Mouse (Mus musculus): ENCODE data around the gene Dcps. TPM values are rescaled to one million over a fixed set of nuclear protein-coding genes. Genes with fewer than 3 reads are reported as not detected.

Gene Dcps
- polyA plus RNA-seq, 1 experiment from 2014 or later, result 92.0 TPM

DNA sequence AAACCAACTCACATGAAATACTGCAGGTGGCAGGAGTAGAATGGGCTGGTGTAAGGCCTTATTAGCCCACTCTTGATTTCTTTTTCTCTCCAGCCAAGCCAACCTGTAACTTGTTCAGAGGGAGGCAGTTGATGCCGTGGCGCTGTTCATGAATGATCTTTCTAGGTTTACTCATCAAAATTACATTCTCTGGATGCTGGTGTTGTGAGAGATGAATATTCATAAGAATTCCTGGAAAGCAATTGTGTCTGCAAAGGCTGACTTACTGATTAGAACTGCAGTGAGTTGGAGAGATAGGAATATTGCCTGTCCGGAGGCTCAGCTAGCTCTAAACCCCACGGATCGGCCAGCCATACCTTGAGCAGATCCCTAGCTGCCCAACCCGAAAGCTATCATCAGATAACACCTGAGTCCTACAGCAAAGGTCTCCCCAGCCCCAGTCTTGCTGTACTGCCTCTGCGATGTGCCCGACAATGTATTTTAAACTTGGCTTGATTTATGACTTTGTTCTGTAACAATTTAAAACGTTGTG lies 24.7 kb upstream of the Dcps start:
- DNase-seq (ENCODE audit: low spot score) (no peak), ATAC-seq (ENCODE audit: insufficient read depth, low FRiP score, low TSS enrichment) (no peak)
- no peaks in the 10 kb centered on the region for H3K27me3 ChIP-seq (ENCODE audit: control insufficient read depth, insufficient read depth, low read length)
- no peaks in the 10 kb centered on the region; the same call in 1 of the 2 replicates for H3K4me1 ChIP-seq (ENCODE audit: control insufficient read depth, insufficient read depth, low read length)
- H3K36me3 ChIP-seq (ENCODE audit: control insufficient read depth, insufficient read depth, low read length), result peaks cover 2% of the 10 kb centered on the region; the same call in 1 of the 2 replicates
- H3K4me2 ChIP-seq (ENCODE audit: low read depth), result peak overlapping the region; percentile 66
- WGBS, result 67% methylated on average over 9 of the region's 9 CpGs
- peak overlapping the region; percentile 63 for H3K4me3 ChIP-seq (ENCODE audit: low read depth, low read length)
- no peak overlapping the region for H3K27ac ChIP-seq (ENCODE audit: low read depth, low read length)
- no peaks in the 10 kb centered on the region for H3K9me3 ChIP-seq (ENCODE audit: control insufficient read depth, low read length)
- peak overlapping the region; percentile 84 for H3K9ac ChIP-seq (ENCODE audit: low read length)

DNA sequence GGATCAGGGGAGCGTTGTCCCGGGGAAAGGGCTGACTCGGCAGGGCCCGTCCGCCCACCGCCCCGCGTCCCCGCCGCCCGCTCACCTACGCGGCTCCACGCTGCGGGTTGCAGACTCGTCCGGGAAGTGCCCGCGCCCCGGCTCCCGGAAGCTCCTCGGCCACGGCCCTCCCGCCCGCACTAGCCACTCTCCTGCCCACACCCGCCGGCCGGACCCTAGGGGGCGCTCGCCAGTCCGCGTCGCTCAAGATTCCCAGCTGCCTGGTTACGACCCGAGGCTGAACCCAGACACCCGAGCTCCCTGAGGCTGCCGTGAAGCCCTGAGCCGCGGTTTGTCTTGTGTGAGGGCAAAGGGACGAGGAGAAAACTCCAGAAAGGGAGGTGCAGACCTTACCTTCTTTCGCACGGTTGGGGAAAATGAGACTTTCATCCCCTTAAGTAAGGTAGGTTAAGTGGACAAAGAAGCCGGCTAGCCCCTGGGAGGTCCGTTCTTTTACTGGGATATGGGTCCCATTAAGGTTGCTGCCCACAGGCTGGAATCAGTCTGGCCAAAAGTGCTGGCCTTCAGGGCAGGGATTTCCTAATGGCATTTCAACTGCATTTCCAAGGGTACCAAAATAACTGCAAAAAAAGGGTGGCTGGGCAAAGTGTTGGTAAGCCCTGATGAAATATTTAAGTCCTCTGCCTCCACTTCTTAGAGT lies 24.1 kb upstream of the Dcps start, which contains the start of the genes Srpr and Tirap:
Gene Srpr (plus strand): TSS at position 404 of the 700 bp plus-strand sequence.
Gene Tirap (minus strand): TSS at position 520 of the 700 bp plus-strand sequence.
- Histone ChIP-seq H3K27ac (ENCODE audit: low read depth, low read length) (peak within 1 kb of the TSS; percentile 29; the same call in 1 of the 2 replicates), H3K4me2 (ENCODE audit: low read depth) (peak within 1 kb of the TSS; percentile 66)
- WGBS, result under 1% methylated on average over 26 of the region's 44 CpGs

DNA sequence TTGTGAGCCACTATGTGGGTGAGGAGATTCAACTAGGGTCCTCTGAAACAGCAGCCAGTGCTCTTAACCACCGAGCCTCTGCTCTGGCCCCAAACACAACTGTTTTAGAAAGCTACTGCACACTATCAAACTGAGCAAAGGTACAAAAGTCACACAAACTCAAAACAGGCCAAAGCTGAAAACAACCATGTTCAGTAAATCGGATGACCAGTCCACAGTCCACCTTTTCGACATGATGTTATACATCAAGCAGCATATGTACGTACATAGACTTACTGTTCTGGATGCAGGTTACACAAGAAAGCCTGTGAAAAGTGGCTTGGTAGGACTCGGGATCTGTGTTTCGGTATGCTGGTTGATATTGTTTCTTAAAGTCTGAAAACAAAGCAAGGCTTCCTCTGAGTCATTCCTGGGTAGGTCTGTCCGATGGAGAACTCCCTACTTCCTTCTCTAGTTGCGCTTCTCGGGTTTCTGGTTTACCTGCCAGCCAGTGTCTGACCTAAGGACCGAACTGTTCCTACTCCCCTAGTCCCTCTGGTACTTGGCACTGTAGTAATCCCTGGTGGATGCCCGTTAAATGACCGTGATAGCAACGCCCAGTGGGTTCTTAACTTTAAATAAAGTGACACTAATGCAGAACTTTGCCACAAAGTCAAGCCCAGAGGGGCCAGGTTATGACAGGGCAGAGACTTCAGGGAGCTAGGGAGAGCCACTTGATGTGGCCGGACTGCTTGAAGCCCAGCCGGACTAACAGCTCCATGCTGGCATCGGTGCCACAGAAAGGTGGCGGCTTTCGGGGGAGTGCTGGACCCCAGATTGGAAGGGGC lies 23.3 kb upstream of the Dcps start:
- no peak for DNase-seq (ENCODE audit: low spot score)
- ATAC-seq (ENCODE audit: insufficient read depth, low FRiP score, low TSS enrichment), result peak; percentile 20
- H3K9me3 ChIP-seq (ENCODE audit: control insufficient read depth, low read length), result no peaks in the 10 kb centered on the region
- WGBS, result 28% methylated on average over 18 of the region's 18 CpGs
- peak overlapping the region; percentile 63 for H3K4me3 ChIP-seq (ENCODE audit: low read depth, low read length)
- no peak overlapping the region; the same call in 1 of the 2 replicates for H3K27ac ChIP-seq (ENCODE audit: low read depth, low read length)
- H3K36me3 ChIP-seq (ENCODE audit: control insufficient read depth, insufficient read depth, low read length), result no peaks in the 10 kb centered on the region
- no peaks in the 10 kb centered on the region; the same call in 1 of the 2 replicates for H3K4me1 ChIP-seq (ENCODE audit: control insufficient read depth, insufficient read depth, low read length)
- H3K4me2 ChIP-seq (ENCODE audit: low read depth), result peak overlapping the region; percentile 66
- H3K27me3 ChIP-seq (ENCODE audit: control insufficient read depth, insufficient read depth, low read length), result no peaks in the 10 kb centered on the region
- H3K9ac ChIP-seq (ENCODE audit: low read length), result peak overlapping the region; percentile 84

More for the DNA sequence above, 24.1 kb upstream of the Dcps start, which contains the start of the genes Srpr and Tirap:
- H3K9ac ChIP-seq (ENCODE audit: low read length), result peak within 1 kb of the TSS; percentile 84
- H3K27me3 ChIP-seq (ENCODE audit: control insufficient read depth, insufficient read depth, low read length), result no peaks in the 10 kb centered on the region
- ATAC-seq (ENCODE audit: insufficient read depth, low FRiP score, low TSS enrichment), result peak; percentile 96
- peak within 1 kb of the TSS; percentile 63 for H3K4me3 ChIP-seq (ENCODE audit: low read depth, low read length)
- no peaks in the 10 kb centered on the region; the same call in 1 of the 2 replicates for H3K4me1 ChIP-seq (ENCODE audit: control insufficient read depth, insufficient read depth, low read length)
- H3K9me3 ChIP-seq (ENCODE audit: control insufficient read depth, low read length), result no peaks in the 10 kb centered on the region
- peak; percentile 94 for DNase-seq (ENCODE audit: low spot score)
- H3K36me3 ChIP-seq (ENCODE audit: control insufficient read depth, insufficient read depth, low read length), result peaks cover 2% of the 10 kb centered on the region; the same call in 1 of the 2 replicates

GRCm38 (mm10) chr9:35198351-35198750 lies 22.5 kb upstream of the Dcps start:
- Histone ChIP-seq H3K4me3 (ENCODE audit: low read depth, low read length) (no peak overlapping the region), H3K27me3 (ENCODE audit: control insufficient read depth, insufficient read depth, low read length) (no peaks in the 10 kb centered on the region), H3K9me3 (ENCODE audit: control insufficient read depth, low read length) (no peaks in the 10 kb centered on the region), H3K36me3 (ENCODE audit: control insufficient read depth, insufficient read depth, low read length) (no peaks in the 10 kb centered on the region), H3K27ac (ENCODE audit: low read depth, low read length) (no peak overlapping the region), H3K9ac (ENCODE audit: low read length) (no peak overlapping the region), H3K4me1 (ENCODE audit: control insufficient read depth, insufficient read depth, low read length) (no peaks in the 10 kb centered on the region; the same call in 1 of the 2 replicates), H3K4me2 (ENCODE audit: low read depth) (no peak overlapping the region)
- WGBS, result 80% methylated on average over 10 of the region's 10 CpGs
- no peak for ATAC-seq (ENCODE audit: insufficient read depth, low FRiP score, low TSS enrichment)
- no peak for DNase-seq (ENCODE audit: low spot score)

DNA sequence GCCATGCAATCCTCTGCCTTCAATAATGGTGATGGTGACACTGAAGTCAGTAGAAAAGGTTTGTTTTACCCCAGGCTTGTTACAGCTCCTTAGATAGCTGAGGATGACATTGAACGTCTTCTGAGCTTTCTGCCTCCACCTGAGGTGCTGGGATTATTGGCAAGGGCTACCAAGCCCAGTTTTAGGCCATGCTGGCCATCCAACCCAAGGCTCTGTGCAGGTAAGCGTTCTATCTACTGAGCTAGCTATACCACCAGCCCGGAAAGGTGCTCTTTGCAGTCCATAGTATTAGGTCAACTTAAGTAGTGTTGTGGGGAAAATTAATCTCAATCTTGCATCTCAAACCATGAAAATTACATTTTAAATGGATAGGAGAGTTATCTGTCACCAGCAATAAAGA lies 21.8 kb upstream of the Dcps start:
- no peak overlapping the region for H3K4me2 ChIP-seq (ENCODE audit: low read depth)
- H3K27ac ChIP-seq (ENCODE audit: low read depth, low read length), result no peak overlapping the region
- H3K4me1 ChIP-seq (ENCODE audit: control insufficient read depth, insufficient read depth, low read length), result no peaks in the 10 kb centered on the region; the same call in 1 of the 2 replicates
- ATAC-seq (ENCODE audit: insufficient read depth, low FRiP score, low TSS enrichment) (no peak), DNase-seq (ENCODE audit: low spot score) (no peak)
- no peaks in the 10 kb centered on the region for H3K9me3 ChIP-seq (ENCODE audit: control insufficient read depth, low read length)
- no peaks in the 10 kb centered on the region for H3K27me3 ChIP-seq (ENCODE audit: control insufficient read depth, insufficient read depth, low read length)
- no peak overlapping the region for H3K9ac ChIP-seq (ENCODE audit: low read length)
- H3K36me3 ChIP-seq (ENCODE audit: control insufficient read depth, insufficient read depth, low read length), result no peaks in the 10 kb centered on the region
- H3K4me3 ChIP-seq (ENCODE audit: low read depth, low read length), result no peak overlapping the region
- 87% methylated on average over 3 of the region's 3 CpGs for WGBS

DNA sequence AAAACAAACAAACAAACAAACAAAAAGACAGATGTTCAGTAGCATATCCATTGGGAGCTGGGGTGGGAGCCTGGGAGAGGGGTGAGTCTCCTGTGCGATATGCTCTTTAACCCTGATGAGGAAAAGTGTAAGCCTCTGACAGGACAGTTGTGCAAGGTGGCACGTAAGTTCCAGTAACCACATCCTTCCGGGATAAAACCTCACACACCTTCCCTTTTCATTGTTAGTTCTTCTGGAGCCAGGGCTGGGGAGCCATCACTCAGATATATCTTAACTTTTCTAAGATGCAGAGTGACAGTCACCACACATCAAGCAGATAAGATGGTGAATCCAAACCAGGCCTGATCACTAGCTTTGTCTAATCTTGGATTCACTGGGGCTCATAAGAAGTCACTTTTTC lies 18.2 kb upstream of the Dcps start:
- ATAC-seq (ENCODE audit: insufficient read depth, low FRiP score, low TSS enrichment), result no peak

GRCm38 (mm10) chr9:35192983-35193542 lies 17.2 kb upstream of the Dcps start:
- no peak overlapping the region for H3K4me2 ChIP-seq (ENCODE audit: low read depth)
- H3K9ac ChIP-seq (ENCODE audit: low read length), result no peak overlapping the region
- no peak overlapping the region for H3K27ac ChIP-seq (ENCODE audit: low read depth, low read length)
- DNase-seq (ENCODE audit: low spot score) (no peak), ATAC-seq (ENCODE audit: insufficient read depth, low FRiP score, low TSS enrichment) (no peak)
- H3K4me1 ChIP-seq (ENCODE audit: control insufficient read depth, insufficient read depth, low read length), result no peaks in the 10 kb centered on the region
- peaks cover 3% of the 10 kb centered on the region; the same call in 1 of the 2 replicates for H3K36me3 ChIP-seq (ENCODE audit: control insufficient read depth, insufficient read depth, low read length)
- H3K9me3 ChIP-seq (ENCODE audit: control insufficient read depth, low read length), result no peaks in the 10 kb centered on the region
- 80% methylated on average over 11 of the region's 11 CpGs for WGBS
- no peak overlapping the region for H3K4me3 ChIP-seq (ENCODE audit: low read depth, low read length)
- no peaks in the 10 kb centered on the region for H3K27me3 ChIP-seq (ENCODE audit: control insufficient read depth, insufficient read depth, low read length)

More for the DNA sequence above, 18.2 kb upstream of the Dcps start:
- no peaks in the 10 kb centered on the region for H3K9me3 ChIP-seq (ENCODE audit: control insufficient read depth, low read length)
- H3K4me1 ChIP-seq (ENCODE audit: control insufficient read depth, insufficient read depth, low read length), result no peaks in the 10 kb centered on the region
- H3K27ac ChIP-seq (ENCODE audit: low read depth, low read length), result no peak overlapping the region
- no peak overlapping the region for H3K9ac ChIP-seq (ENCODE audit: low read length)
- H3K36me3 ChIP-seq (ENCODE audit: control insufficient read depth, insufficient read depth, low read length), result no peaks in the 10 kb centered on the region; the same call in 1 of the 2 replicates
- H3K4me3 ChIP-seq (ENCODE audit: low read depth, low read length), result no peak overlapping the region
- no peak for DNase-seq (ENCODE audit: low spot score)
- 91% methylated on average over 3 of the region's 3 CpGs for WGBS
- no peaks in the 10 kb centered on the region for H3K27me3 ChIP-seq (ENCODE audit: control insufficient read depth, insufficient read depth, low read length)
- no peak overlapping the region for H3K4me2 ChIP-seq (ENCODE audit: low read depth)

- Histone ChIP-seq H3K9ac (ENCODE audit: low read length) (no peak overlapping the region), H3K9me3 (ENCODE audit: control insufficient read depth, low read length) (no peaks in the 10 kb centered on the region), H3K4me1 (ENCODE audit: control insufficient read depth, insufficient read depth, low read length) (no peaks in the 10 kb centered on the region), H3K27ac (ENCODE audit: low read depth, low read length) (no peak overlapping the region), H3K36me3 (ENCODE audit: control insufficient read depth, insufficient read depth, low read length) (peaks cover 3% of the 10 kb centered on the region; the same call in 1 of the 2 replicates), H3K4me3 (ENCODE audit: low read depth, low read length) (no peak overlapping the region), H3K27me3 (ENCODE audit: control insufficient read depth, insufficient read depth, low read length) (no peaks in the 10 kb centered on the region), H3K4me2 (ENCODE audit: low read depth) (no peak overlapping the region)
- 82% methylated on average over 22 of the region's 22 CpGs for WGBS
- no peak for ATAC-seq (ENCODE audit: insufficient read depth, low FRiP score, low TSS enrichment)
- DNase-seq (ENCODE audit: low spot score), result no peak
These were observed 12.8 kb upstream of the Dcps start for GRCm38 (mm10) chr9:35188700-35189099.

Measured in neural tube, embryonic 11.5 days (tissue).